In genomic region chr7:112074868-112075267, GRCm38 (mm10) we compare ENCODE assay signal across 18 mouse cellular contexts. TPM values are rescaled to one million over a fixed set of nuclear protein-coding genes. Genes with fewer than 3 reads are reported as not detected.
A peak's percentile ranks its signal among the peaks of the same experiment; 100 is the strongest.
DNase-seq lines count a peak whose midpoint lies in the region; ATAC-seq and TF ChIP-seq lines count a peak whose summit lies in the region.
"Had no signal": no experiment of that assay in that cellular context is flagged by ENCODE, and none has a peak within 500 bp of the region (broad histone marks: within the 10 kb centered on the region; RNA-seq: fewer than 3 reads in every experiment).

No protein-coding gene starts in this region.

- in situ Hi-C loops in Patski (cut with MboI; ENCODE audit: low pct_unique_long_range_greater_than_20kb), result no loop called here

- no peaks in the 10 kb centered on the region for H3K9me3 ChIP-seq in heart, postnatal 0 days (replicated peaks; ENCODE audit: control insufficient read depth, low read length)
- no peaks in the 10 kb centered on the region for H3K9me3 ChIP-seq in heart, embryonic 10.5 days
- no peaks in the 10 kb centered on the region for H3K9me3 ChIP-seq in MEL (replicated peaks; ENCODE audit: insufficient read depth, low read length)
- no peaks in the 10 kb centered on the region for H3K9me3 ChIP-seq in stomach, postnatal 0 days (ENCODE audit: control insufficient read depth, low read length)
- H3K9me3 ChIP-seq: embryonic facial prominence, embryonic 12.5 days; forebrain, embryonic 15.5 days; hindbrain, embryonic 13.5 days; intestine, embryonic 15.5 days had no signal

- 61% methylated on average over 5 of the region's 5 CpGs for WGBS in heart, postnatal 0 days
- 80% methylated on average over 5 of the region's 5 CpGs for WGBS in heart, embryonic 10.5 days
- 77% methylated on average over 5 of the region's 5 CpGs for WGBS in stomach, postnatal 0 days

- H3K4me1 ChIP-seq in heart, postnatal 0 days (ENCODE audit: control insufficient read depth, insufficient read depth), result no peaks in the 10 kb centered on the region
- H3K4me1 ChIP-seq in heart, embryonic 10.5 days, result no peaks in the 10 kb centered on the region
- peaks cover 0 to 3% of the 10 kb centered on the region in 2 experiments; a peak in 1 of 4 replicates for H3K4me1 ChIP-seq in MEL (ENCODE audit: control insufficient read depth in 1 of 2, insufficient read depth in 2 of 2, low read length in 2 of 2)
- no peaks in the 10 kb centered on the region for H3K4me1 ChIP-seq in stomach, postnatal 0 days (replicated peaks; ENCODE audit: control insufficient read depth, insufficient read depth)
- H3K4me1 ChIP-seq: embryonic facial prominence, embryonic 12.5 days; forebrain, embryonic 15.5 days; hindbrain, embryonic 13.5 days; intestine, embryonic 15.5 days had no signal

- no peak overlapping the region for H3K4me2 ChIP-seq in heart, postnatal 0 days (ENCODE audit: low read depth, low read length)
- H3K4me2 ChIP-seq in stomach, postnatal 0 days (replicated peaks; ENCODE audit: low read depth), result no peak overlapping the region
- H3K4me2 ChIP-seq: embryonic facial prominence, embryonic 12.5 days; forebrain, embryonic 15.5 days; heart, embryonic 11.5 days; hindbrain, embryonic 13.5 days; intestine, embryonic 15.5 days had no signal

- H3K9ac ChIP-seq in heart, postnatal 0 days (replicated peaks; ENCODE audit: low read depth, low read length), result no peak overlapping the region
- H3K9ac ChIP-seq in MEL (ENCODE audit: control insufficient read depth, low read depth, low read length, poor library complexity, severe bottlenecking), result no peak overlapping the region
- H3K9ac ChIP-seq in stomach, postnatal 0 days (ENCODE audit: low read length), result no peak overlapping the region
- H3K9ac ChIP-seq: embryonic facial prominence, embryonic 12.5 days; forebrain, embryonic 15.5 days; hindbrain, embryonic 13.5 days; intestine, embryonic 15.5 days had no signal

- TF ChIP-seq EP300 in heart, postnatal 0 days (IDR thresholded peaks at IDR 0.05; ENCODE audit: low read depth), result no peak
- TF ChIP-seq EP300 in MEL (IDR thresholded peaks at IDR 0.05; ENCODE audit: low read depth in 1 of 2, low read length in 2 of 2), result peak; percentile 53 to 55; a peak in 3 of 4 replicates
- TF ChIP-seq EP300 in stomach, postnatal 0 days (optimal IDR thresholded peaks at IDR 0.05), result no peak

- peak; percentile 3; the same call in 1 of the 2 replicates for TF ChIP-seq CTCF in heart, postnatal 0 days (IDR thresholded peaks at IDR 0.05; ENCODE audit: low read depth)
- TF ChIP-seq CTCF in MEL (IDR thresholded peaks at IDR 0.05 in 2 of 3, conservative IDR thresholded peaks at IDR 0.05 in 1 of 3; ENCODE audit: control insufficient read depth in 1 of 3, insufficient read depth in 1 of 3, low read depth in 2 of 3, low read length in 3 of 3, poor library complexity in 1 of 3, severe bottlenecking in 1 of 3) (peak; percentile 10 to 29 (median 18); a peak in 4 of 6 replicates), Patski (IDR thresholded peaks at IDR 0.05) (peak; percentile 40)
- TF ChIP-seq CTCF in stomach, postnatal 0 days (IDR thresholded peaks at IDR 0.05; ENCODE audit: low read depth), result peak; percentile 20; the same call in 1 of the 2 replicates

- H3K27me3 ChIP-seq in heart, postnatal 0 days (ENCODE audit: control insufficient read depth, insufficient read depth, low read length), result no peaks in the 10 kb centered on the region
- no peaks in the 10 kb centered on the region for H3K27me3 ChIP-seq in heart, embryonic 10.5 days (ENCODE audit: insufficient read depth, poor library complexity, severe bottlenecking)
- H3K27me3 ChIP-seq in MEL (ENCODE audit: control insufficient read depth in 1 of 2, insufficient read depth in 2 of 2, low read length in 2 of 2), result no peaks in the 10 kb centered on the region
- no peaks in the 10 kb centered on the region for H3K27me3 ChIP-seq in Patski
- H3K27me3 ChIP-seq in stomach, postnatal 0 days (ENCODE audit: control insufficient read depth, insufficient read depth, low read length), result no peaks in the 10 kb centered on the region
- H3K27me3 ChIP-seq: CH12.LX; embryonic facial prominence, embryonic 12.5 days; forebrain, embryonic 15.5 days; hindbrain, embryonic 13.5 days; intestine, embryonic 15.5 days had no signal

- DNase-seq in heart, postnatal 0 days (ENCODE audit: low spot score), result no peak
- no peak for DNase-seq in heart, embryonic 10.5 days (ENCODE audit: low spot score)
- peak; percentile 75 for DNase-seq in MEL (ENCODE audit: low read depth, low spot score)
- no peak for DNase-seq in Patski (ENCODE audit: low read depth, low spot score)
- DNase-seq in stomach, postnatal 0 days (ENCODE audit: low spot score), result no peak
- DNase-seq in left cerebral cortex, adult 9 months (ENCODE audit: low spot score in 2 of 2), result no peak
- DNase-seq: adrenal gland, adult 2 months; adrenal gland, postnatal 25 days; cerebellum, adult 2 months; cerebellum, postnatal 14 days; gastrocnemius, postnatal 36 days; heart, adult 11 months had no signal

- no peak for TF ChIP-seq POLR2A in MEL (IDR thresholded peaks at IDR 0.05; ENCODE audit: control insufficient read depth in 1 of 2, insufficient read depth in 1 of 2, low read depth in 1 of 2, low read length in 2 of 2, poor library complexity in 1 of 2)

- H3K27ac ChIP-seq in heart, postnatal 0 days (ENCODE audit: low read depth), result no peak overlapping the region
- no peak overlapping the region for H3K27ac ChIP-seq in heart, embryonic 10.5 days
- no peak overlapping the region for H3K27ac ChIP-seq in MEL (ENCODE audit: control insufficient read depth, low read depth, low read length)
- no peak overlapping the region for H3K27ac ChIP-seq in stomach, postnatal 0 days (replicated peaks)
- H3K27ac ChIP-seq: embryonic facial prominence, embryonic 12.5 days; forebrain, embryonic 15.5 days; hindbrain, embryonic 13.5 days; intestine, embryonic 15.5 days had no signal

- H3K4me3 ChIP-seq in heart, postnatal 0 days (ENCODE audit: low read depth, low read length), result no peak overlapping the region
- no peak overlapping the region for H3K4me3 ChIP-seq in heart, embryonic 10.5 days
- H3K4me3 ChIP-seq in MEL (ENCODE audit: control insufficient read depth in 1 of 2, insufficient read depth in 1 of 2, low read depth in 2 of 2, low read length in 2 of 2), result no peak overlapping the region
- no peak overlapping the region for H3K4me3 ChIP-seq in stomach, postnatal 0 days (ENCODE audit: low read depth, low read length)
- H3K4me3 ChIP-seq: embryonic facial prominence, embryonic 12.5 days; forebrain, embryonic 15.5 days; hindbrain, embryonic 13.5 days; intestine, embryonic 15.5 days had no signal

- ATAC-seq in heart, postnatal 0 days (ENCODE audit: insufficient read depth, low read depth), result no peak
- no peak for ATAC-seq in Patski
- no peak for ATAC-seq in stomach, postnatal 0 days (ENCODE audit: low FRiP score, low TSS enrichment)
- ATAC-seq: forebrain, embryonic 15.5 days; intestine, embryonic 15.5 days had no signal

- H3K79me2 ChIP-seq in MEL (ENCODE audit: control insufficient read depth, insufficient read depth, low read length, poor library complexity), result no peaks in the 10 kb centered on the region

- POLR2A ChIA-PET in Patski (lab: Charles Lee), result interaction anchor here (0.6 kb wide), 1 partner anchor 42 kb away, joined by 4 read pairs; no protein-coding TSS in a partner anchor

- peaks cover 48% of the 10 kb centered on the region for H3K36me3 ChIP-seq in heart, postnatal 0 days (replicated peaks; ENCODE audit: control insufficient read depth, insufficient read depth, low read length)
- peaks cover 60% of the 10 kb centered on the region for H3K36me3 ChIP-seq in heart, embryonic 10.5 days
- H3K36me3 ChIP-seq in MEL (ENCODE audit: control insufficient read depth in 1 of 2, insufficient read depth in 2 of 2, low read length in 2 of 2), result peaks cover 3 to 33% of the 10 kb centered on the region in 2 experiments
- H3K36me3 ChIP-seq in stomach, postnatal 0 days (ENCODE audit: control insufficient read depth, insufficient read depth, low read length), result peaks cover 2% of the 10 kb centered on the region

- CTCF ChIA-PET in Patski (lab: Charles Lee), result interaction anchor here (1.0 to 2.5 kb wide), 4 partner anchors 10 to 48 kb away, joined by 3 to 8 read pairs (median 4); no protein-coding TSS in a partner anchor

- TF ChIP-seq RAD21 in MEL (IDR thresholded peaks at IDR 0.05; ENCODE audit: low read depth, low read length), result no peak; the same call in 1 of the 2 replicates

TF ChIP-seq in MEL, 35 proteins besides CTCF, POLR2A, EP300 and RAD21:
- TF ChIP-seq TBP (IDR thresholded peaks at IDR 0.05; ENCODE audit: low read depth, low read length) (no peak), TCF12 (IDR thresholded peaks at IDR 0.05; ENCODE audit: low read depth, low read length) (peak; percentile 61; the same call in 1 of the 2 replicates), GATA1 (IDR thresholded peaks at IDR 0.05; ENCODE audit: low read depth, low read length) (0 out of 2 replicates have a peak, but pooled peaks have one; percentile 22), TAL1 (IDR thresholded peaks at IDR 0.05; ENCODE audit: low read length) (0 out of 2 replicates have a peak, but pooled peaks have one; percentile 7), ETS1 (IDR thresholded peaks at IDR 0.05; ENCODE audit: low read depth, low read length) (0 out of 2 replicates have a peak, but pooled peaks have one; percentile 14), KAT2A (conservative IDR thresholded peaks at IDR 0.05; ENCODE audit: low read depth, low read length) (no peak), MAX (IDR thresholded peaks at IDR 0.05; ENCODE audit: low read length) (0 out of 2 replicates have a peak, but pooled peaks have one; percentile 12), SIN3A (IDR thresholded peaks at IDR 0.05; ENCODE audit: low read length) (0 out of 2 replicates have a peak, but pooled peaks have one; percentile 41)

RNA-seq across cellular contexts. Expression of gene Usp47, which starts 51.6 kb away (rescaled TPM):
- 44.0 and 58.0 TPM in 2 replicates for total RNA-seq in heart, postnatal 0 days (2014; rRNA removed; ENCODE audit: low replicate concordance)
- polyA plus RNA-seq in heart, postnatal 0 days (2015; fragmentation: Nextera tagmentation; extraction: Ambion mirVana), result 34.1 and 39.6 TPM in 2 replicates
- 69.9 and 79.4 TPM in 2 replicates for polyA plus RNA-seq in heart, embryonic 10.5 days (2016; fragmentation: Nextera tagmentation; extraction: Ambion mirVana)
- total RNA-seq in MEL (2012; rRNA removed), result 47.8 and 51.1 TPM in 2 replicates
- polyA plus RNA-seq in MEL (2012; ENCODE audit: insufficient read depth in 1 of 2, insufficient read length in 2 of 2, low read depth in 1 of 2, low replicate concordance in 2 of 2, missing spikeins in 1 of 2) (100 to 1,000 TPM in 1 of 2 experiments, 10 to 100 TPM in 1; 37.3 to 122 TPM), Patski (2021) (79.3 TPM)
- polyA plus RNA-seq in stomach, postnatal 0 days (2015; fragmentation: Nextera tagmentation; extraction: Ambion mirVana), result 23.7 and 24.5 TPM in 2 replicates
